Mouse (Mus musculus) heart, adult 9 months (tissue): Measurements from ENCODE around the gene Gm9918.

ENCODE experiments used
- DNase-seq, 2 experiments: peaks; one replicate each; pipeline ENCODE4 v3.0.0; 2022; ENCODE audit warnings: low spot score in 2 of 2

Gm9918 gene

DNA sequence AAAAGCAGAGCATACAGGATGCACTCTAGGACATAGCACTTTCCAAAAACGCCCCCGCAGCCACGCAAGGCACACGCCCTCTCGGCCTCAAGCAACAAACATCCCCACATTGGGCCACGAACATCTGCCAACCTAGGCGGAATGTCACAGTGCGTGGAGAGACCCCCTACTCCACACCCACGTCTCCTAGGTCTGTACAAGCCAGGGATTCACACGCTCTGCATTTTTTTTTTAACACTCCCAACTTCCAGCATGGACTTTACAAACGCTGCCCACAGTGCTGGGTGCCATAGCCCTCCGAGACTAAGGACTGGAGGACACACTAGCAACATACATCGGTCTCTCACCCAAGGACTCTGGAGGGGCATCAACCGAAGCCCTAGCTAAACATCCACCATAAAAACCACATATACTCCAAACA lies 24.9 kb upstream of the Gm9918 start:
- no peak for DNase-seq

DNA sequence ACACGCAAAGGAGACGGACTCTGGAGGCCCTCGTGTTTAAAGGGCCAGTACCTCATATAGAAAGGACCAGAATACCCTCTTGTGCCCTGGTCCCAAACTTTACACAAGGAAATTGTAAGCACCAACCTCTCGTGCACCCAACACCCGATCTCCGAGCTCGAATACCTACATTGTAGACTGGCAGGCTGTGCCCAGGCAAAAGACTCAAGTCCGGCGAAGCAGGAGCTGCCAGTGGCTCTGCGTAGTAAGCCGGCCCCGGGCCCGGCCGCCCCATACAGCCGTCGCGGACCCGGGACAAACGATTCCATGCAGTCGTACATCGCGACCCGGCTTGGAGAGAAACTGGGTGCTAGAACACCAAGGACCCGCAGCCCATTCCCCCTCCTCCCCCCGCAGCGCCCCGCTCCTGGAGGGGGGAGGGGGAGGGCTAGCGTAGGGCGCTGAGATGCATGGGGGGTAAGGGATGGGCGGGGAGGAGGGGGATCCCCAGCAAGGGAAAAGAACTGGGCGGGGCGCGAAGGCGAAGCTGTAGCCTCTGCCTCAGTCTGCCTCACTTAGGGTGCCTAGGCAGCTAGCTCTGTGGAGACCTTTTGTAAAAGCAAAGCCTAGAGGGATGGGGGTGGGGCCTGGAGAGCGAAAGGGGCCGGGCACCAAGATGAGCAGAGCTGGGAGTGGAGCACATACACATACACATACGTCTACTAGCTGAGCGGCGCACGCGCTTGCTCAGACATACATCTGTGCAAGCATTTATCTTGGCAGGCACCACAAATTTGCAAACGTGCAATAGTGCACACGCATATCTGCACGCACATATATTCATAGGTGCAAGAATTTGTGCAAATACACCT lies 24.2 kb upstream of the Gm9918 start:
- peak; percentile 85 to 88 for DNase-seq

DNA sequence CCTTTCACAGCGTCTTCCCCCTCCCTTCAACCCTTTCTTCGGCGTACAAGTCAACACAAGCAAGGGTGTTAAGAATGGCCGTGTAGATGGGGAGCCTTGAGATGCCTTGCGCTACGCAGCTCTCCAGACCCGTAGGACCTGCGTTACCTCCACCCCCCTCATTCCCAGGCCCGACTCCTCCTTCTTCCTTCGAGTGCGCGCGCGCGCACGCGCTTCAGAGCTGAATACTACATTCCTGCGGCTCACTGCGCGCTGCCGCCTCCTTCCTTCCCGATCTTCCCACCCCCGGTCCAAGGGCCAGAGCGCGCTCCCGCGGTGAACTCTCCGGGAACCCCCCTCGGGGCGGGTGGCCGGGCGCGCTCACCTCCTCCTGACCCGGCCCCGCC lies 23.5 kb upstream of the Gm9918 start:
- peak; percentile 98 for DNase-seq

DNA sequence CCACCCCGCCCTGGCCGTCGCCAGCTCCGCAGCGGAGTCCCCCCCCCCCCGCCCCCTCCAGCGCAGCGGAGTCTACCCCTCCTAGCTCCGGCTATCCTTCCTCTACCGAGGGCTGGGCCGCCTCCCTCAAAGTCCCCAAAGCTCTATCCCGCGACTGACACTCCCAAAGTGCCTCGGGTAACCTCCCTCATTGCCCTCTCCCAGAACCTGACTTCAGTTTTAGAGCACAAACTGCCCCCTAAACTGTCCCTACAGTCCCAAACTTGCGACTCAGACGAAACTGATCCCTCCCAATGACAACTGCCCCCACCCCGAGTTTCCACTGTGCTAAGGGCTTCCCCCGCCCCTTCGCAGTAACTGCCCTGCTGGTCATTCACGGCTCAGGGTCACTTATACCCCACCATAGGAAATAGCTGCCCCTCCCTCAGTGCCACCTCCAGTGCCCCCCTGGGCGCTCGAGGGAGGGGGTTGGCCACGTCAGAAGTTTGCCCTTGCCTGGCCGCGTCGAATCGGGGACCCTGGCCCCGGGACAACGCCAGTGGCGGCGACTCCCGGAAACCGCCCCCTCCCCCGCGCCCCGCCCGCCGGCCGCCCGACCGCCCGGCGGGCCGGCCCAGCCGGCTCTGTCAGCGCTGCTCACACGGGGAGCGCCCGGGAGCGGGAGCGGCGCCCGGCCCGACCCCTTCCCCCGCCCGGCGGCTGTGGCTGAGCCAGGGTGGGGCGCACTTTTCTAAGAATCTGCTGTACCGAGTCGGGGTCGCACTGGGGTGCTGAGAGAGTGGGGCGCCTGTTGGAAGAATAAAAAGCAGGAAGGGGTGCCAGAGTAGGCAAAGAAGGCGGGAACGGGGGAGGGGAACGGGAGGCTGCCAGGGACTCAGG lies 22.9 kb upstream of the Gm9918 start:
- DNase-seq, result peak; percentile 87 to 88

DNA sequence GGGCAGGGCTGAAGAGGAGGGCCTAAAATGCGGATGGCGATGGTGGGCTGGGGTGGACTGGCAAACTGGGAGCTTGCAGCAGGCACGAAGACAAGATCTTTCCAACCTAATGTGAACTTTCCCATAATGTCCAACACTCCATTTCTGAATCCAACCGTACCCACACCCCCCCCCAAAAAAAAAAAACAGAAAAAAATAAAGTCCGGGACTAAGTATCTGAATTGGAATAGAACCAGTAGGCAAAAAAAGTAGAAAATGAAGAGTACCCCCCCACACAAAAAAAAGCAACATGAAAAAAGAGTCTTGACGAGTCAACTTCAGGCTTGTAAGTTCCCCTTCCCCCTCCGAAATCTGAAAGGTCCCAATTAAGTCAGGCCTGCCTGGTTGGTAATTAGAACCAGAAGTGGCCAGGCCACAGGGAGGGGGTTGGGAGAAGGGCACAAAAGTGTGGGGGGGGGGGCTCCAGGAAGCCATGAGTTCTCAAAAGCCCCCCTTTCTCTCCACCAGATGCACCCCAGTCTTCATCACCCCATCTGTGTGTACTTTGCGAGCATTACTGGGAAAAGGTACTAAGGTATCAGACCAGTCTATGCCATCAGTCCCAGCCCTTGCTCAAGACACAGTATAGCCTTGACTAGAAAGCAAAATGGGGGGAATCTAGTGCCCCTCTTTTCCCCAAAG lies 22.1 kb upstream of the Gm9918 start:
- DNase-seq, result no peak

DNA sequence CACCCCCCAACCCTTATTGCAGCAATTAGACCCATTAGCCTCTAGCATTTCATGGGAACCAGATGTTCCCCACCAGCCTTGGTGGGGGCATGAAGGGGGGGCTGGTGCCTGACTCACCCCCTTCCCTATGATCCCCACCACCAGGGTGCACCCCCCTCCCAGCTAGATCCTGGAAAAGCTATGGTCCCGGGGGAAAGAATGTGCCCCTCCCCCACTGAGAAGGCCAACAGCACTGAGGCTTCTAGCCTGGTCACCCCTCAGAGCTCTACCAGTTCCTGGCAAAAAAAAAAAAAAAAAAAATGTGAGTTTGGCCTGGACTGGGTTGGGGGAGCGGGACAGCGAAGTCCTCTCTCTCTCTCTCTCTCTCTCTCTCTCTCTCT lies 21.6 kb upstream of the Gm9918 start:
- DNase-seq, result no peak

DNA sequence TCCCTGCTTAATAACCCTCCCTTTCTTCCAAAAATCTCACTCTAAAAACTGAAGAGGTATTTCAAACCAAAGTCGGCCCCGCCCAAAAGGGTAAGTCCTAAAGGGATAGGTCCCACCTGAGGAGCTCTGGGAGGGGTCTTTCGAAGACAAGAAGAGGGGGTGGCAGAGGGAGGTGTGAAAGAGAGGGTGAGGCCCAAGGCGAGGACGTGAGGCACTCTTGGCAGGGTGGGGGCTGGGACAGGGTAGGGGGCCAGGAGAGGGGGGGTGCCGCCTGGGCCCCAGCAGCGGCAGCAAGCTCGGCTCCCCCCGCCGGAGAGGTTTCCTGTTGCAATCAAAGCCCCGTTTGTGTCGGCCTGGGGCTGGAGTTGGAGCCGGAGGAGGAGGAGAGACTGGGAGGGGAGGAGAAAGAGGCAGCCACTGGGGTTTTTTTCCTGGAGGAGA lies 21.1 kb upstream of the Gm9918 start:
- DNase-seq, result no peak

DNA sequence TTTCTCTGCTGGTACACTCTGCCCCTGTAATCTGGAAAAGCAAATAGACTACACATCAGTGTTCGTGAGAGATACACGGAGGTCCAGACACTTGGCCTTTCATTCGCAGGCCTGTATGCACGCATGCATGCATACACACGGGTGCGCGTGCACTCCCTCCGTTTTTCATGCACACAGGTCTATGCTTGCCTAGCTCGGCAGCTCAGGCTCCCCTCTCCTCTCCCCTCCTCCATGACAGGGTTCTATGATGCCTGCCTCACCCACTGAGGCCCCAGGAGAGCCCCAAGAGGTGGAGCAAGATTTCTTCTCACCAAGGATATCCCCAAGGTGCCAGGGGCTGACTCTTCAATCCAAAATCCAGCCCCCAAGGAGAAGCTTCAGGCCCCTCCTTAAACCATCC lies 20.4 kb upstream of the Gm9918 start:
- DNase-seq, result no peak

DNA sequence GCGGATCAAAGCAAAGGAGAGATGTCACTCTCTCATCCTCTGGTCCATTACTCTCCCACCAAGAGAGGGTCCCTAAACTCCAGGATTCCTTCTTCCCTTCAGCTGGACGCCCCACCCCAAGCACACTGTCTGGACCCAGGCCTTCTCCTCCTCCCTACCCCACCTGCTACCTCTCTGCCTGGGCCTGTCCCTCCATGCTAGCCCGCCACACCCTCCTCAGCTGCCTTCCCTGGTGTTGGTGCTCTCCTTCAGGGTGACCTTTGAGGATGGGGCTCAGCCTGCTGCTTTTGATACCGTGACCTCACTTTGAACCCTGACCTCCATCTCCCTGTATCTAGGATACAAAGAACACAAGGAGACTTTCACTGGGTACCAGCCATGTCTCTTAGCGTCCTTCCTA lies 19.8 kb upstream of the Gm9918 start:
- no peak for DNase-seq

DNA sequence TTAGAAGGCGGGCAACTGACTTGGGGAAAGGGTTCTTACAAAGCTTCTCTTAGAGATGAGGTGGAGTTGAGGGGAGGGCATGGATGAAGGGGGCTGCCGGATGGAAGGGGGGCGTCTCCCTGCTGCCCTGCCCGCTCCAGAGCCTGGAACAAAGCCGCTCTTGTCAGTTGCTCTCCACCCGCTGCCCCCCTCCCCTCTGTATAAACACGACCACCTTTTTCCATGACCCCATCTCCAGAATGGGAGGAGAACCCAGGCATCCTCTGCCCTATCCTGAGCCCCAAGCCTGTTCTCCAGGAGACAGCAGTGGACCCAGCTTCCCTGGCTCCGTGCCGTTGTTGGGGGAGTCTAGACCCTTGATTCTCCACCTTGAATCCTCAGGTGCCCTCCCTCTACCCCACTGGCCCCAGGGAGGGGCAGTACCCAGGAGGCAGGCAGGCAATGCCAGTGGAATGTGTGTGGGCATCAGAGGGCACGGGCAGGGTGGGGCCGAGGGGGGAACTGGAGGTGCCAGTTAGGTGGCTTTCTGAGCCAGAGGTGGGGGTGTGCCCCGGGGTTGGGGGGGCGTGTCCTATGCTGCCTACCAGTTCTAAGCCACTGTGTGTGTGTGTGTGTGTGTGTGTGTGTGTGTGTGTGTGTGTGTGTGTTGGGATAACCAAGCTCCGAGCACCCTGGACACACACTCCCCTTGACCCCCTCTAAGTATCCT lies 14.7 kb upstream of the Gm9918 start:
- no peak for DNase-seq

DNA sequence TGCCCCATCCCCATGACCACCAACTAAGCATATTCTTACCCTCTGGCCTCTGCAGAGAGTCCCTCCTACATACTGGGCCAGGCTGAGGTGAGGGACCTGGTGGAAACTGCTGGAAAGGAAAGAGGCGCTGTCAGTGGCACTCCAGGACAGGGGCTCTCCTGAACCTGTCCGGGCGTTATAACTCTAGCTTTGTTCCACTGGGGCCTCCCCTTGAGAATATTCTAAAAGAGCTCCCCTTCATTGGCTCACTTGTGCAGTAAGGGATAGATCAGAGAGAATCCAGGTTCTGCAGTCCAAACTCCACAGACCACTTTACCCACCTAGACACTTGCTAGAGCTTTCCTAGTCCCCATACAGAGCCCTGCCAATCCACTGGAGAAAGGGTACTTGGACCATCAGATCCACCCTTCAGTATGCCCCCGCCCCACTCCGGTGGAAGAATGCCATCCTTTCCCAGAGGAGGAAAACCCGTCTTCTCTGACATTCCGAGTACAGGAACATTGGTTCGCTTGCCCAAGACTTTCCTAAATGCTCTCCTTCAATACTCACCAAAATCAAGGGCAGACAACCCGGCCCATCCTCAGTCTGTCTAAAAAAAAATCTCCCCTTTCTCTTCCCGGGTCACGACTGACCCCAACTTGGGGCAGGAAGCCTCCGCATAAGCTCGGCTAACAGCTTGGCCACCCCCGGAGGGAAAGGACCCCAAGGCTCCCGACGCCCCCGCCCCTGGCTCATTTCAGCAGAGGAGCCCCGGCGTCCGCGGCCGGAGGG lies 13.7 kb upstream of the Gm9918 start:
- DNase-seq, result no peak

DNA sequence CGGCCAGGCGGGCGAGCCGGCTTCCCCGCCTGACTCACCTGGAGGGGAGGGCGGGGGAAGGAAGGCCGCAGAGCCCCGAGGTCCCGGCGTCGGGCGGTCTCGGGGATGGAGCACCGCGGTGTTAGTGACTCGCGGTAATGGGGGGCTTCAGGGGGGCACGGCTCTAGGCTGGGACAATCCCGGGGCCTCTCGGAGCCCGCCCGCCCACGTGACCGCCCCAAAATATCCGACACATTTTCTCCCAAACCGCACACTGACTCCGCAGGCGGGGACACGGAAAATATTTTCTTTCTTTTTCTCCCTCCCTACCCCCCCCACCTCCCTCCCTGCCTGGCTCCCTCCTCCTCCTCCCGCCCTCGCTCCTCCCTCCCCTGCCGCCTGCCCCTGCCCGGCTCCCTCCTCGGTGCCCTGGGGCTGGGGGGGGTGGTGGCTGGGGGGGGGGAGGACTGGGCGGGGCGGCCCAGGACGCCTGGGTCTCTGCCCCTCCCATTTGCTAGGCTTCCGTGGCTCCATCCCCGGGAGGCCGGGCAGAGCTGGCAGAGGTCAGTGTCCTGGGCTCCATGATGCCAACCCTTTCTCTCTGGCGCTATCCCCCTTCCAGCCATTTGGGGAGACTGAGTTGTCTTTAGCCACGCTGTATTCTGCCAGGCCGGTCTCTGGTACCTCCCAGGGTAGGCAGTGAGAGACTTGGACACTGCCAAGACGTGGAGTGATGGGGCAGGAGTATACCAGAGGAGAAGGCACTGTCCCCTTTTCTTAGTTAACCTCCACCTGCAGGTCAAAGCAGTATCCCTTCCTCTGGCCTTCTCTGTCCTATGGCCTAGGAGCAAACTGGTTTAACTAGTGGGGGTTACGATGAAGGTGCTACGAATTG lies 12.9 kb upstream of the Gm9918 start, which contains the start of gene Rarg:
Rarg (minus strand) TSS at position 316 of the 874 bp plus-strand sequence.
- DNase-seq, result peak in 1 of 2 experiments; percentile 59

DNA sequence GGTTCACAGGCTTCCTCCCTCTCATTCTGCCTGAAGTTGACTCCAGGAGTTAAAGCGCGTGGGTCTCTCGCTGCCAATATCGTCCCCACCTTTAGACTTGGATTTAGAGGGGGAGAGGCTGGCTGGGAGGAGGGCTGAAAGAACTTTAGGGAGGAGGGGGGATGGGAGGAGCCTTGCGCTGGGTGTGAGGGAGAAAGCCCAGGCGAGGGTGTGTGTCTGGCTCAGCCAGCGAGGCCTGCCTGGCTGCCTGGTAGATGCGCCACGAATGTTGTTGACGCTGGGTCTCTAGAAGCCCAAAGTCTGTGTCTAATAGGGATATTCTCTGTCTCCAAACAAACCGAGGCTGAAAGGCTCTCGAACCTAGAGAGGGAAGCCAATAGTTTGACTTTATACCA lies 12.3 kb upstream of the Gm9918 start:
- DNase-seq, result peak in 1 of 2 experiments; percentile 77

DNA sequence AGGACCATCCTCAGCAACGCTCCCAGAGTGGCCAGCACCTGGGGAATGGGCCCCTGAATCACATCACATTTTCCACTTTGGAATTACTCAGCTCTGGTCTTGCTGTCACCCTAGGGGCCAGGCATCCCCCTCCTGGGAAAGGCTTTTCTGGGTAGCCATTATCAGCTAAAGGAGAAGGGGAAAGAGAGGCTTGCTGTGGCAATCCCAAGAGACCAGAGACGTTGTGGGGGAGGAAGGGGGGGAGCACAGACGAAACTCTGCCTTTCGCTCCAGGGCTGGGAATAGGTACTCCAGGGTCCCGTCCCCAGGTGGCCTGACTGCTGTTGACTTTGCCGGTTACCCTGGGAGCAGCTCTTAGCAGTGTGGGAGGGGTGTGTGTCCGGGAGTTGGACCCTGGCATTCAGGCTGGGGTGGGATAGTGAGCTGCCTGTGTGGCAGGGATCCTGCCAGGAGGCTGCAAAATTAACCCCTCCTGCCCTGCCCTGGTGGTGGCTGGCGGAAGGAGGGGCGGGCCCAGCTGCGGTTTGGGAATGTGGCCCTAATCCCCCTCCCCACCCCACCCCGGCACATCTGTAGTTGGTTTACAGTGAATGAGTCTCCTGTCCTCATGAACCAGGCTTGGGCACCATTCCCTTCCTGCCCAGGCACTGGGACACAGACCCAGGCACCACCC lies 11.6 kb upstream of the Gm9918 start:
- no peak for DNase-seq

DNA sequence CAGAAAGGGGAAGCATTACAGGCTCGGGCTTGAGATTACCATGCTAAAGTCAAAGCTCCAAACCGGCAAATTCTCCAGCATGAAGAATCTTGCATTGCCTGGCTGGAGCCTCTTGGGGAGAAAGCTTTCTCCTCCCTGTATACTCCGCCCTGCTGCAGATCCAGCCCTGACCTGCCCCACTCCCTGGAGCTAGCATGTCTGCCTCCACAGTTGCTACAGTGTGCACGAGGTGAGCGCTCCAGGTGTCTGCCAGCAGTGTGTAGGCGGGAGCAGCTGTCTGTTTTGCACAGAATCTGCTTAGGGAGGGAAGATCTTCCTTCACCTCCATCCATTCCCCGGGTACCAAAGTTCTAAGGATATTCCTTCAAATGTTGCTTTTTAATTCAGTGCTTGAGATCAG lies 7.8 kb upstream of the Gm9918 start:
- DNase-seq, result no peak

DNA sequence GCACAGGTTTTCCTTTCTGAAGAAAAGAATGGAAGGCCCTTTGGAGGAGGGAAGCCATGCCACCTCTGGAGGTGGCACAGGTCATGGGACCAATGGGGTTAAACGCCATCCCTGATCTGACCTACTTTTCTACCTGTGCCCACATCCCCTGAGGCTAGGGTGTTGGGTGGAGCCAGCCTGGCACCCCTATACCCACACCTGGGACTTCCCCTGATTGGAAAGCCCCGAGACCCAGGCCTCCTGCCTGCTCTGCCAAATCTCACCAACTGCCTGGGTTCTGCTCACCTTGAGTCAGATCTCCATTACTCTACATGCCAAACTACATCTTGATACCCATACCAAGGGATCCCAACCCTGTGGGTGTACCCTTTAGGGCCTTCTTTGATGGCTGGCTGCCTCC lies 7.3 kb upstream of the Gm9918 start:
- DNase-seq, result no peak

DNA sequence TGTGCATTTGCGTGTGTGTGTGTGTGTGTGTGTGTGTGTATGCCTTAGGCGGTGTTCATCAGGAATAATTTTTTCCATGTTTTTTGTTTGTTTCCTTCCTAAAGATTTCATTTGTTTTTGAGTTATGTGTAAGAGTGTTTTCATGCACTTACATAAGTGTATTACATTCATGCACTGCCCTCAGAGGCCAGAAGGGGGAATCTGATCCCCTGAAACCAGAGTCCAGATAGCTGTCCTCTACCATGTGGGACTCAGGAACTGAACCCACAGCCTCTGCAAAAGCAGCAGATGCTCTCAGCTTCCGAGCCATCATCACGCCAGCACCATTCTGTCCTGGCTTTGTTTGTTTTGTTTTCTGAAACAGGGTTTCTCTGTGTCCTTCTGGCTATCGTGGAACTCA lies 4.8 kb upstream of the Gm9918 start:
- no peak for DNase-seq

DNA sequence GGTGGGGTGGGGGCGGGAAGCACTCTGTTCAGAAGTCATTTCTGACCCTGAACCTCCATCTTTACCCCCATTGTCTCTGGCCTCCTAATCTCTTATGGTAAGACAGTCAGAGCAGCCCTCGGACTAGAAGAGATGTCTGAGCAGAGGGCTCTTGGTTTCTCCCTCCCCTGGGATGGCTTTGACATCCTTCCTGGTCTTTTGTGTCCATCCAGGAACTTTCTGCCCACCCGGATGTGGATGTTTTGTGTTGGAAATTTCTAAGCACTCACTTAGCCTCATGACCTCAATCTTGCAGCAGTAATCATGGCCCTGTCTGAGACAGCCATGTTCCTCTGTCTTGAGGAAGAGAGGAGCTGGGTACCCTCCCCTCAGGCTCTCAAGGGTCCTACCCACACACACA lies 1.1 kb downstream of the Gm9918 start:
- no peak for DNase-seq

DNA sequence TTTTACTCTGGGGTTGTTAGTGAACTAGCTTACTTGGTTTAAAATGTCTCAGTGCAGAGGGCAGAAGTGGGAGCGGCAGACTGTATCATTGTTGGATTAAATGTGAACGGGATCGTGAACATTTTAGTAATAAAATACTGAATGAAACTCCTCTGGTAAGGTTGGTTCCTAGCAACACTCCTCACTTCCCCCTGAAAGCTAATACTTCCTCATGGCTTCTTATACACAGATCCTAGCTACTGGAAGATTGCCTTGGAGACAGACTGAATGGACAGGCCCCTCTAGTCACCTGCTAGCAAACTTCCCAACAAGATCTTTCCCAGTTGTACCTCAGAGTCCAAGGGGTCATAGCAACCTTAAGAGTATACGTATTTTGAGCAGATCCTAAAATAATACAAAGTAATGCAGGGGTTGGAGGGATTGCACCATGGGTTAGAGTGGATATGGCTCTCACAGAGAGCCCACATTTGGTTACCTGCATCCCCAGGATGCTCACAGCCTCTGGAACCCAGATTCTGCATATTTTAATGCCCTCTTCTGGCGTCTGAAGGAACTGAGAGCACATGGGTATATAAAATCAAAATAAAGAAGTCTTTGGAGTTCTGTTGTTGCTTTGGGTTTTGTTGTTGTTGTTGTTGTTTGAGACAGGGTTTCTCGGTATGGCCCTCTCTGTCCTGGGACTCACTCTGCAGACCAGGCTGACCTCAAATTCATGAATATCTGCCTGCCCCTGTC lies 3.8 kb downstream of the Gm9918 start:
- DNase-seq, result no peak
